Mouse (Mus musculus): ENCODE data around the gene Rab27a. TPM values are rescaled to one million over a fixed set of nuclear protein-coding genes. Genes with fewer than 3 reads are reported as not detected.

Gene Rab27a
- 1 to 10 TPM; 5.9 to 8.2 TPM for total RNA-seq (2021)
- long read RNA-seq, experiment 1: 0 reads
- long read RNA-seq, experiment 2, partial matches to known transcripts: 0 of 4 reads
- long read RNA-seq, experiment 2, other reads (novel, unspliced or antisense): 2 of 4 reads

DNA sequence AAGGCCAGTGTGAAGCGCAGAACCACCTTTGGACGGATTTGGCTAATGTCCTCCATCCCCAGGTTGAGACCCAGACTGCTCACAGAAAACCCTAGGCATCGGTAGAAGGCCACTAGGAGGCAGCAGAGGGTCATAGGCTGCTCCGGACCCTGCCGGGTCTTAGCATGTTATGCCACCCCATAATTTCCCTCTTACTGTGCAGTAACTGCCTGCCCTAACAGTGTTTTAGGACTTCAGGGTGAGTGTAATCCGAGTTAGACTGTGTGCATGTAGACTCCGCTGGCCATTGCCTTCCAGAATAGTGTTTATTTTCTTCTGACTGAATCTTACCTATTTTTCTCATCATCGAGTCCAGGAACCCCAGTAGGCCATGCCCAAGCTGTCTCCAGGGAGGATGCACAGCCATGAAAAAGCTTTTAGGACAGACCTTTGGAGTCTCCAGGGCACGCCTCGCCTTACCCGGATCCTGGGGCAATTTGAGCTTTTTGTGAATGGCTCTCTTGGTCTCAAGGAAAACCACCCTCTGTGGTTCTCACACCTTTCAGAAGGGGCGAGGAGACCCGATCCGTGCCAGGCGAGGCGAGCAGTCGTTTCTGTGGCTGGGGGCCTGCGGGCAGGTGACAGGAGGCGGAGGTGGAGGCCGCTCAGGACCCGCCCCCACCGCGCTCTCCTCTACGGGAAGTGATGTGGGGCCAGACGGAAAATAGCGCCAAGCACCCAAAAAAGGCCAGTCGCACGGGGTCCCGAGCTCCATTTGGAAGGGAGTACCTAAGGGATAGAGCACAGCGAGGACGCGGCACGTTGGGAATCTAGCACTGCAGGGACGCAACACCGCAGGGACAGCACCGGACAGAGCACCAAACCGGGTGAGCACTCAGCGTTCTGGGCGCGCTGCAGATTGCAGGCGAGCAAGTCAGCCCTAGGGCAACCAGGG lies at the start of gene Rab27a:
Gene Rab27a, plus strand, starts transcription at position 709 of the 934 bp plus-strand sequence.
- intact Hi-C loops (cut with DNase I): loop anchor here (1.0 kb wide), 1 partner anchor 47 kb away; no protein-coding TSS in a partner anchor

GRCm38 (mm10) chr9:72996167-72996566 lies 48.5 kb upstream of the Rab27a start:
- intact Hi-C loops (cut with DNase I): no loop called here

More for the DNA sequence above, at the start of gene Rab27a:
- DNase-seq (ENCODE audit: low spot score in 2 of 2): peak; percentile 75 to 88

DNA sequence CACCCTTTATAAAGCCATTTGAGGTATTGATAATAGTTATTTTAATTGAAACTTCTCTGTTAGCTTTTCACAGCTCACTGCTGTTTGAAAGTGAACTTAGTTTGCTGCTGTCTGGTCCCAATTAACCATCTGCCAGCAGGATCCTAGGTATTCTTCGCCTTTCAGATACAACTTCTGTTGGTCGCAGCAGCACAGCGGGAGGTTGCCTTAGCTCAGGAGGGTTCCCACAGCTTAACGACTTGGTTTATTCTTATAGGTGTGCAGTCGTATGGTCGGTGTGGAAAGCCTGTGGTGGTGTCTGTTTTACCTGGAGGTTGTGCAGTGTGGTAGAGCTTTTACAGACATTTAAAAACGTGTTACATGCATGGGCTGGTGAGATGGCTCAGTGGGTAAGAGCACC lies 47.8 kb upstream of the Rab27a start:
- DNase-seq (ENCODE audit: low spot score in 2 of 2): no peak
- intact Hi-C loops (cut with DNase I): no loop called here

More at GRCm38 (mm10) chr9:72996167-72996566, 48.5 kb upstream of the Rab27a start:
- no peak for DNase-seq (ENCODE audit: low spot score in 2 of 2)

- no peak for DNase-seq (ENCODE audit: low spot score in 2 of 2)
- intact Hi-C loops (cut with DNase I): no loop called here
Observed at GRCm38 (mm10) chr9:73000487-73000886, 44.2 kb upstream of the Rab27a start.

DNA sequence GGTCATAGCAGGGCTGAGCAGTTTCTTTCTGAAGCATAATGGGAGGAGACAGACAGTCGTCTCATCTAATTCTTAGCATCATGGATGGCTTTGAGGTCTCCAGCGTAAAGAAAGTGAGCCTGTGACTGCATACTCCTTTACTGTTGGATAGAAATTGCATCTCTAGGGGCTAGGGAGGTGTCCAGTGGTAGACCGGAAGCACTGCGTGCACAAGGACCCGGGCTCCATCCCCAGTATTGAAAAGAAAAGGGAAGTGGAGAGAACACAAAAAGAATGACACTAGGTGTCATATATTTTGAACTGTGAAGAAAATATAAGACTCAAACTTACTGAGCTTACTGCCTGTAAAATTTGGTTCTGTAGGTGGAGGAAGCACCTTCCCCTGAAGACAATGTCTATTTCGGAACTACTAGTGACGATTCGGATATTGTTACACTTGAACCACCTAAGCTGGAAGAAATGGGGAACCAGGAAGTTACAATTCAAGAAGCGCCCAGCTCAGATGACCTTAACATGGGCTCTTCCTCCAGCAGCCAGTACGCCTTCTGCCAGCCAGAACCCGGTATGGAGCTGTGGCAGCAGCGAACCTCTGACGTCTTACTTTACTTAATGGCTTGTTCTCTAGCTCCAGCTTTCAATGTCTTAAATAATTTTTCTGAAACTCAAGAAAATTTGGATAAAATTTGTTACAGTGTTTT lies 43.2 kb upstream of the Rab27a start:
- intact Hi-C loops (cut with DNase I): no loop called here
- no peak for DNase-seq (ENCODE audit: low spot score in 2 of 2)

- no peak for DNase-seq (ENCODE audit: low spot score in 2 of 2)
- intact Hi-C loops (cut with DNase I): no loop called here
Observed at GRCm38 (mm10) chr9:73002177-73002576, 42.5 kb upstream of the Rab27a start.

- intact Hi-C loops (cut with DNase I): no loop called here
Observed at GRCm38 (mm10) chr9:73004076-73004475, 40.6 kb upstream of the Rab27a start.

GRCm38 (mm10) chr9:73005106-73005505 lies 39.5 kb upstream of the Rab27a start:
- no peak for DNase-seq (ENCODE audit: low spot score in 2 of 2)
- intact Hi-C loops (cut with DNase I): no loop called here

More at GRCm38 (mm10) chr9:73004076-73004475, 40.6 kb upstream of the Rab27a start:
- no peak for DNase-seq (ENCODE audit: low spot score in 2 of 2)

DNA sequence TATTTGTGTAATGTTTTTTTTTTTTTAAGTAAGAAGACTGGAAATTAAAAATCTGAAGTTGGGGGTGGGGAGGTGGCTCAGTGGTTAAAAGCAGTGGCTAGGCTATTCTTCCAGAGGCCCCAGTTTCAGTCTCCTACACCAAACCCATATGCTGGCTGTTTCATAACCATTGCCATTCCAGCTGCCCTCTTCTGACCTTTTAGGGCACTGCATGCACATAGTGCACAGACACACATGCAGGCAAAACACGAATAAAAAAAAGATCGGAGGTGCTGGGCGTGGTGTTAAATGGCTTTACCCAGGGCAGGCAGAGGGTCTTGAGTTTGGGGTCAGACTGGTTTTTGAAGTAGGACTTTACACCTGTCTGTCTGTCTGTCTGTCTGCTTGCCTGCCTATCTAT lies 38.5 kb upstream of the Rab27a start:
- intact Hi-C loops (cut with DNase I): no loop called here
- DNase-seq (ENCODE audit: low spot score in 2 of 2): no peak

DNA sequence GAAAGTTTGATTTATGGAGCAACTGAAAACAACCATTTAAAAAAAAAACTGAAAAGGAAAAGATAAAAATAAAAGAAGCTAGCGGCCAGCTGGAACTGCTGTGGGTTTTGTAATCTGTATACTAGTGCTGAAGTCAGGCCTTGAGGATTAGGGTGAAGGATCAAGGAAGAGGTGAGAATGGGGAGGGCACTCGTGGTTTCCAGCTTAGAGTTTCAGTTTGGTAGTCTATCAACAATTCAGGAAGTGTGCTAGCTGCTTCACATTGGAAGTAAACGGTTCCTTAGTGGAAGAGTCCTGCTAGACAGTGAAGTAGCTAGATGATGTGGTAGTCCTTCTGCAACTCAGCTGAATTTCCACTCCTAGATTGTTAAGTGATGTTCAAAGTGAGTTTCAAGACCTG lies 36.3 kb upstream of the Rab27a start:
- no peak for DNase-seq (ENCODE audit: low spot score in 2 of 2)
- intact Hi-C loops (cut with DNase I): no loop called here

DNA sequence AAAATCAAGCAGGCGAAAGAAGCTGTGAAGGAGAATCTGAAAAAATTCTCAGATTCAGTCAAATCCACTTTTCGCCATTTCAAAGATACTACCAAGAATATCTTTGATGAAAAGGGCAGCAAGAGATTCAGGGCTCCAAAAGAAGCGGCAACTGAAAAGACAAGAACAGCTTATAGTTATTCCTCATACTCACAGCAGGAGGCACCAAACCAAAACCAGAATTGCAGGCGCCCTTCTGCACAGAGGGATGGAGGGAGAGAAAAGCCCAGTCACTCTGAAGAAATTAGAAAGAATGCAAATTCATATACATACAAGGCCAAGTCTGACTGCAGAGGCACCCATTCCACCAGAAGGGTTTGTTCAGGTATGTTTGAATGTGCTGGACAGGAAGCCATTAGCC lies 32.0 kb upstream of the Rab27a start:
- intact Hi-C loops (cut with DNase I): no loop called here
- peak in 1 of 2 experiments; percentile 23 for DNase-seq (ENCODE audit: low spot score in 2 of 2)

GRCm38 (mm10) chr9:73014724-73015123 lies 29.9 kb upstream of the Rab27a start:
- no peak for DNase-seq (ENCODE audit: low spot score in 2 of 2)
- intact Hi-C loops (cut with DNase I): no loop called here

DNA sequence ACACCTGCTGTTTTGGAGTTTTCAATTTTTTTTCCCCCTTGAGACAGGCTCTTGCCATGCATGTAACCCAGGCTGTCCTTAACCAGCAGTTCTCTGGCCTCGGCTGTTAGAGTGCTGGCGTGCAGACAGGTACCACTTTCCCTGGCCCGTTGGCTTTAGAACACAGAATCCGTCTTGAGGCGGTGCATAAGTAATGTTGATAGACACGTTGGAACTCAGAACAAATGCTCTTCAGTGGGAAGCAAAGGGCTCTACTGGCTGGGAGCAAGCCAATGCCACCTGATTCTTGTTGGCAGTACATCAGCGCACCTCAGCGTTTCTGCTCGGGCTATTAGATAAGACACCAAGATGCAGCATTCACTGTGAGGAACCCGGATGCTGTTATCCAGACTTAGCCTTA lies 24.8 kb upstream of the Rab27a start:
- intact Hi-C loops (cut with DNase I): no loop called here
- DNase-seq (ENCODE audit: low spot score in 2 of 2): no peak

DNA sequence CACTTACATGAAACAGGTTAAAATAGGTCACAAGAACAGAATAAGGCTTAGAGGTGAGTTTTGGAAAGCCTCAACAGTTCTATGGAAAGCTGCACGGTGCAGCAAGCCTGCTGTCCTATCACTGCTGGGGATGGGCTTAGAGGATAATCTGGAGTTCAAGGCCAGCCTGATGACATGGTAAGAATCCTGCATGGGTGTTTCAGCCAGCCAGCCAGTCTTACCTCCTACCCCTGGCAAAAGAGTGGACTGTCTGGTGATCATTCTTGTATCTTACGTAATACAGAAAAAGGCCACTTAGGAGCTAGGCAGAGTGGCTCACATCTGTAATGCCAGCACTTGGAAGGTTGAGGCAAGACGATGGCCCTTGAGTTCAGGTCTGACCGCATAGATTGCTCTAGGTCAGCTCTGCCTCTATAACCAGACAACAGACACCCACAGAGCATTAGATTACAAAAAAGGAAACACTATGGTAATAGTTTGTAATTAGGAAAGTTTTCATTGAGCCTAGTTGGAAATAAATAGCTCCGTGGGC lies 24.0 kb upstream of the Rab27a start:
- no peak for DNase-seq (ENCODE audit: low spot score in 2 of 2)
- intact Hi-C loops (cut with DNase I): no loop called here

GRCm38 (mm10) chr9:73025818-73026636 lies 18.6 kb upstream of the Rab27a start:
- DNase-seq (ENCODE audit: low spot score in 2 of 2): peak in 1 of 2 experiments; percentile 45
- intact Hi-C loops (cut with DNase I): no loop called here

DNA sequence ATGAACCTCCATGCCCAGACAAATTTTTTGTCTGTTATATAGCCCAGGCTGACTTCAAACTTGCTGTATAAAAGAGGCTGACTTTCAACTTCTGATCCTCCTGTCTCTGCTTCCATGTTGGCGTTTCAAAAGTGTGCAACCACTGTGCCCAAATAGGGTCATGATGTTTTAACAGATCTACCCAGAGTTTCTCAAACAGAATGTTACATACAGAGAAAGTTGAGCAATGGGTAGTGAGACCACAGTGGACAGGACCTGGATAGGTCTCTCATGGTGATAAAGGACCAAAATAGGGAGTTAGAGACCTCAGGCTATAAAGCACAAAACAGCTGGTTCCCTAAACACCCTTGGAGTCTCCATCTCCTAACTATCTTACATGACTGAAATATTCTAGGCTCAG lies 14.2 kb upstream of the Rab27a start:
- intact Hi-C loops (cut with DNase I): no loop called here
- DNase-seq (ENCODE audit: low spot score in 2 of 2): no peak

- no peak for DNase-seq (ENCODE audit: low spot score in 2 of 2)
- intact Hi-C loops (cut with DNase I): no loop called here
Observed at GRCm38 (mm10) chr9:73031421-73031820, 13.2 kb upstream of the Rab27a start.

DNA sequence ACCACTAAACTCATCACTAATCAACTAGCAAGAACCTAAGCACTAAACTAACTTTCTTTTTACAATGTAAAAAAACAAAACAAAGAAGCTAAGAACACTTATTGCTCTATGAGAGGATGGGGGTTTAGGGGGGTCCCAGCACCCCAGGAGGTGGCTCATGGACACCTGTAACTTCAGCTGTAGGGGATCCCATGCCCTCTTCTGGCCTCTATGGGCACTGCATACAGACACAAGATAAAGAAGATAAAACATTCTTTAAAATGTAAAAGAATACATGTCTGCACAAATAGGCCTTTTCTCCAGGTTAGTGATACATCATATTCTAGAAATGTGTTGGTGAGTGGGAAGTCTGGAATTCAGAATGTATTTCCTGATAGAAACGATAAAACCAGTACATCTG lies 11.2 kb upstream of the Rab27a start:
- DNase-seq (ENCODE audit: low spot score in 2 of 2): no peak
- intact Hi-C loops (cut with DNase I): no loop called here

Measured in left cerebral cortex, postnatal 14 days (tissue).